Mouse (Mus musculus) C2C12 (cell line): ENCODE measurements around the gene Swsap1. TPM values are rescaled to one million over a fixed set of nuclear protein-coding genes. Genes with fewer than 3 reads are reported as not detected.

Experiments
- H3K27me3 ChIP-seq: one replicate; pipeline ENCODE4 v1.6.1; 2011; ENCODE audit not compliant: control insufficient read depth, insufficient read depth, insufficient read length
- H3K36me3 ChIP-seq: one replicate; pipeline ENCODE4 v1.6.1; 2011; ENCODE audit not compliant: control insufficient read depth, insufficient read depth
- H3K4me3 ChIP-seq: one replicate; pipeline ENCODE4 v1.5.1; 2011; ENCODE audit warnings: mild to moderate bottlenecking, control low read depth; ENCODE audit not compliant: poor library complexity, insufficient read depth, severe bottlenecking
- H3K79me2 ChIP-seq: one replicate; pipeline ENCODE4 v1.6.1; 2011; ENCODE audit not compliant: control insufficient read depth, insufficient read depth
- H3K79me3 ChIP-seq: one replicate; pipeline ENCODE4 v1.6.1; 2011; ENCODE audit warnings: low read depth, control low read depth
- H3ac ChIP-seq: one replicate; pipeline ENCODE3; 2011; ENCODE audit warnings: low read depth; ENCODE audit not compliant: control insufficient read depth, insufficient read length
- CEBPB ChIP-seq: IDR thresholded peaks from one replicate; pipeline ENCODE4 v1.6.1; 2011; ENCODE audit warnings: low read depth, mild to moderate bottlenecking, control low read depth, moderate library complexity
- CTCF ChIP-seq: IDR thresholded peaks from one replicate; pipeline ENCODE4 v1.5.1; 2011; ENCODE audit not compliant: control insufficient read depth, insufficient read depth, insufficient read length
- FOSL1 ChIP-seq: IDR thresholded peaks from one replicate; pipeline ENCODE4 v1.8.0; 2011; ENCODE audit warnings: mild to moderate bottlenecking, low read length; ENCODE audit not compliant: poor library complexity, insufficient read depth, severe bottlenecking
- MAX ChIP-seq: IDR thresholded peaks from one replicate; pipeline ENCODE4 v1.6.1; 2011; ENCODE audit warnings: mild to moderate bottlenecking, control low read depth
- MYOD1 ChIP-seq: IDR thresholded peaks from one replicate; pipeline ENCODE4 v1.6.1; 2011; ENCODE audit warnings: low read depth; ENCODE audit not compliant: control insufficient read depth, insufficient read length
- MYOG ChIP-seq: IDR thresholded peaks from one replicate; pipeline ENCODE4 v1.6.1; 2011; ENCODE audit not compliant: control insufficient read depth, insufficient read length; ENCODE audit errors: extremely low read depth
- USF1 ChIP-seq: IDR thresholded peaks from one replicate; pipeline ENCODE4 v1.6.1; 2011; ENCODE audit warnings: low read depth, mild to moderate bottlenecking, control low read depth, moderate library complexity
- polyA plus RNA-seq: library from polyadenylated mRNA; unstranded; fragments of >200 nt; fragmentation: generic; extraction: Trizol; gene quantifications from one replicate; pipeline ENCODE4 v1.2.1, GENCODE M21; 2012; ENCODE audit warnings: missing spikeins

The Swsap1 gene
- polyA plus RNA-seq, 1 experiment = 8.7 TPM

GRCm38 (mm10) chr9:21938234-21938855 is 17.2 kb upstream of the Swsap1 start:
- H3K79me2 ChIP-seq = no peaks in the 10 kb centered on the region
- H3K4me3 ChIP-seq = no peak overlapping the region
- no peaks in the 10 kb centered on the region for H3K27me3 ChIP-seq
- no peaks in the 10 kb centered on the region for H3K79me3 ChIP-seq
- TF ChIP-seq CEBPB (no peak), USF1 (no peak), MYOD1 (no peak), MYOG (no peak), CTCF (no peak), MAX (no peak), FOSL1 (no peak)
- no peak overlapping the region for H3ac ChIP-seq
- no peaks in the 10 kb centered on the region for H3K36me3 ChIP-seq

DNA sequence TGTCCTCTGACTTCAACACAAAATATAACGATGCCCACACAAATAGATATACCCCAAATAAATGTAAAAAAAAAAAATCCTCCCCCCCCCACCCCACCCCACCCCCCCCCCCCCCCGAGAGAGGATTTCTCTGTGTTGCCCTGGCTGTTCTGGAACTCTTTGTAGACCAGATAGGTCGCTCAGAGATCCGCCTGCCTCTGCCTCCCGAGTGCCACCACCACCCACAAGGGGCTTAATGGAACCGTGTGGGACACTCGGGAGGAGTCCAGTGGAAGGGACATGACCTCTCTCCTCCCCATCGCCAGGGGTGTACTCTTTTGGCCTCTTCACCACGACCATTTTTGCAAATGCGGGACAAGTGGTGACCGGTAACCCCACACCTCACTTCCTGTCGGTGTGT is 12.5 kb upstream of the Swsap1 start:
- no peak overlapping the region for H3ac ChIP-seq
- H3K27me3 ChIP-seq = no peaks in the 10 kb centered on the region
- TF ChIP-seq USF1 (no peak), FOSL1 (no peak), MYOD1 (no peak), CEBPB (no peak), MYOG (no peak), CTCF (no peak), MAX (no peak)
- no peaks in the 10 kb centered on the region for H3K79me2 ChIP-seq
- H3K79me3 ChIP-seq = no peaks in the 10 kb centered on the region
- no peak overlapping the region for H3K4me3 ChIP-seq
- no peaks in the 10 kb centered on the region for H3K36me3 ChIP-seq

GRCm38 (mm10) chr9:21943638-21944037 is 11.9 kb upstream of the Swsap1 start:
- no peaks in the 10 kb centered on the region for H3K79me2 ChIP-seq
- TF ChIP-seq CEBPB (no peak), MYOG (no peak), USF1 (no peak), CTCF (no peak), FOSL1 (no peak), MYOD1 (no peak), MAX (no peak)
- no peaks in the 10 kb centered on the region for H3K79me3 ChIP-seq
- no peaks in the 10 kb centered on the region for H3K27me3 ChIP-seq
- no peaks in the 10 kb centered on the region for H3K36me3 ChIP-seq
- no peak overlapping the region for H3ac ChIP-seq
- H3K4me3 ChIP-seq = no peak overlapping the region

GRCm38 (mm10) chr9:21944267-21944666 is 11.3 kb upstream of the Swsap1 start:
- Histone ChIP-seq H3K4me3 (no peak overlapping the region), H3K79me2 (no peaks in the 10 kb centered on the region), H3ac (no peak overlapping the region), H3K36me3 (no peaks in the 10 kb centered on the region), H3K27me3 (no peaks in the 10 kb centered on the region), H3K79me3 (no peaks in the 10 kb centered on the region)
- no peak for TF ChIP-seq CTCF
- TF ChIP-seq MYOD1 = no peak
- no peak for TF ChIP-seq MAX
- TF ChIP-seq USF1 = no peak
- no peak for TF ChIP-seq FOSL1
- no peak for TF ChIP-seq MYOG
- no peak for TF ChIP-seq CEBPB

GRCm38 (mm10) chr9:21947540-21948130 is 7.9 kb upstream of the Swsap1 start:
- TF ChIP-seq FOSL1 (no peak), MYOG (no peak), MYOD1 (no peak), USF1 (no peak), CEBPB (no peak)
- Histone ChIP-seq H3K27me3 (no peaks in the 10 kb centered on the region), H3K79me3 (no peaks in the 10 kb centered on the region), H3K4me3 (no peak overlapping the region), H3K79me2 (no peaks in the 10 kb centered on the region), H3ac (no peak overlapping the region), H3K36me3 (no peaks in the 10 kb centered on the region)

- TF ChIP-seq FOSL1 = no peak
- TF ChIP-seq CEBPB = no peak
- TF ChIP-seq MAX = no peak
- TF ChIP-seq CTCF = no peak
- TF ChIP-seq USF1 = no peak
- no peak for TF ChIP-seq MYOG
- no peak for TF ChIP-seq MYOD1
- Histone ChIP-seq H3K79me2 (no peaks in the 10 kb centered on the region), H3ac (no peak overlapping the region), H3K79me3 (no peaks in the 10 kb centered on the region), H3K27me3 (no peaks in the 10 kb centered on the region), H3K4me3 (no peak overlapping the region), H3K36me3 (no peaks in the 10 kb centered on the region)
These were observed 7.4 kb upstream of the Swsap1 start for GRCm38 (mm10) chr9:21948146-21948545.
